Mouse (Mus musculus) 3134 (cell line): ENCODE measurements around the gene Zfp935.
"Not testable (repeated sequence)": the region's sequence is repeated elsewhere in the genome, so short reads cannot be mapped to it uniquely, and the experiment has no call there.

ENCODE experiments used
- DNase-seq: peaks from one replicate; pipeline ENCODE4 v3.0.0-alpha.2; 2011; ENCODE audit warnings: low spot score; ENCODE audit not compliant: insufficient read length; ENCODE audit errors: extremely low read depth

Zfp935 gene

GRCm38 (mm10) chr13:62558189-62559110, at the start of gene Zfp935:
Zfp935 (minus strand) TSS chr13:62558511.
- DNase-seq = peak; percentile 45

GRCm38 (mm10) chr13:62571099-62571498, 12.8 kb upstream of the Zfp935 start, which contains the start of gene Zfp934:
Zfp934 (minus strand) TSS chr13:62571199.
- peak; percentile 3 for DNase-seq

- DNase-seq = not testable (repeated sequence)
Observed at GRCm38 (mm10) chr13:62561696-62562095, 3.4 kb upstream of the Zfp935 start.

- not testable (repeated sequence) for DNase-seq
Observed at GRCm38 (mm10) chr13:62530129-62530528, 28.2 kb downstream of the Zfp935 start.

GRCm38 (mm10) chr13:62510641-62511420, 47.5 kb downstream of the Zfp935 start:
- DNase-seq = not testable (repeated sequence)

- DNase-seq = not testable (repeated sequence)
Observed at GRCm38 (mm10) chr13:62472661-62473060, 85.7 kb downstream of the Zfp935 start.

GRCm38 (mm10) chr13:62469947-62470346, 88.4 kb downstream of the Zfp935 start:
- DNase-seq = peak; percentile 9

- peak; percentile 75 for DNase-seq
Observed at GRCm38 (mm10) chr13:62466424-62467334, 91.6 kb downstream of the Zfp935 start, which contains the start of gene Gm49359. Gm49359 (minus strand) TSS chr13:62466832.
